Mouse (Mus musculus): ENCODE data around the gene Jazf1. TPM values are rescaled to one million over a fixed set of nuclear protein-coding genes. Genes with fewer than 3 reads are reported as not detected.

The Jazf1 gene
- polyA plus RNA-seq, 1 experiment from 2014 or later = 3.4 TPM

GRCm38 (mm10) chr6:52844741-52845140, 223.7 kb downstream of the Jazf1 start:
- Histone ChIP-seq H3K27ac (replicated peaks) (no peak overlapping the region), H3K27me3 (ENCODE audit: low read depth, poor library complexity, severe bottlenecking) (no peaks in the 10 kb centered on the region), H3K4me1 (peaks cover 11% of the 10 kb centered on the region), H3K36me3 (no peaks in the 10 kb centered on the region), H3K4me3 (no peak overlapping the region), H3K9me3 (replicated peaks) (no peaks in the 10 kb centered on the region)
- WGBS = 87% methylated on average over 3 of the region's 3 CpGs
- no peak for DNase-seq (ENCODE audit: low spot score)

DNA sequence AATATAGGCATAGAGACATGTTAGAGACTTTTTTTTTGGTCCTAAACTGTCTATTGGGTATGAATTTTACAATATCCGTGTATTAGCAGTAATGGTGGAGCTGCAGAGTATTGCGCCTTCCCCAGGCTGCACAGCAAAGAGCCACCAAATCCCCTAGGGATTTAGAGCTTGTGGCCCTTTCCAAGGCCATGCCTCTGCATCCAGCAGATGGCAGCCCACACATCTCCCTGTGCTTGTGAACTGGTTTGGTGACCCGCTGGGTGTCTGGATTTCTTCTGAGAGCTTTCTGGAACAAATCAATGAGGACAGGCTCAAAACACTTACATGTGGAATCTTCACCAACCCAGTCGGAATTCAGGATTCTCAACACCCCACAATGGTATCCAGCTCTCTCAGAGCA, 225.4 kb downstream of the Jazf1 start:
- H3K4me3 ChIP-seq = no peak overlapping the region
- no peak for DNase-seq (ENCODE audit: low spot score)
- H3K4me1 ChIP-seq = peaks cover 19% of the 10 kb centered on the region
- 50% methylated on average over 4 of the region's 4 CpGs for WGBS
- H3K9me3 ChIP-seq (replicated peaks) = no peaks in the 10 kb centered on the region
- H3K36me3 ChIP-seq = no peaks in the 10 kb centered on the region
- H3K27me3 ChIP-seq (ENCODE audit: low read depth, poor library complexity, severe bottlenecking) = no peaks in the 10 kb centered on the region
- no peak overlapping the region for H3K27ac ChIP-seq (replicated peaks)

GRCm38 (mm10) chr6:52842598-52842997, 225.8 kb downstream of the Jazf1 start:
- WGBS = 79% methylated on average over 6 of the region's 6 CpGs
- H3K27me3 ChIP-seq (ENCODE audit: low read depth, poor library complexity, severe bottlenecking) = no peaks in the 10 kb centered on the region
- H3K36me3 ChIP-seq = no peaks in the 10 kb centered on the region
- H3K9me3 ChIP-seq (replicated peaks) = no peaks in the 10 kb centered on the region
- peaks cover 22% of the 10 kb centered on the region for H3K4me1 ChIP-seq
- DNase-seq (ENCODE audit: low spot score) = no peak
- H3K4me3 ChIP-seq = no peak overlapping the region
- no peak overlapping the region for H3K27ac ChIP-seq (replicated peaks)

GRCm38 (mm10) chr6:52841611-52842010, 226.8 kb downstream of the Jazf1 start:
- no peak overlapping the region for H3K4me3 ChIP-seq
- H3K27ac ChIP-seq (replicated peaks) = no peak overlapping the region
- no peaks in the 10 kb centered on the region for H3K9me3 ChIP-seq (replicated peaks)
- 85% methylated on average over 2 of the region's 2 CpGs for WGBS
- no peaks in the 10 kb centered on the region for H3K36me3 ChIP-seq
- no peak for DNase-seq (ENCODE audit: low spot score)
- H3K27me3 ChIP-seq (ENCODE audit: low read depth, poor library complexity, severe bottlenecking) = no peaks in the 10 kb centered on the region
- peaks cover 22% of the 10 kb centered on the region for H3K4me1 ChIP-seq

GRCm38 (mm10) chr6:52840589-52841044, 227.8 kb downstream of the Jazf1 start:
- 0 out of 2 replicates have a peak overlapping the region, but pooled peaks have one; percentile 15 for H3K27ac ChIP-seq (replicated peaks)
- WGBS = 27% methylated on average over 9 of the region's 9 CpGs
- DNase-seq (ENCODE audit: low spot score) = no peak

DNA sequence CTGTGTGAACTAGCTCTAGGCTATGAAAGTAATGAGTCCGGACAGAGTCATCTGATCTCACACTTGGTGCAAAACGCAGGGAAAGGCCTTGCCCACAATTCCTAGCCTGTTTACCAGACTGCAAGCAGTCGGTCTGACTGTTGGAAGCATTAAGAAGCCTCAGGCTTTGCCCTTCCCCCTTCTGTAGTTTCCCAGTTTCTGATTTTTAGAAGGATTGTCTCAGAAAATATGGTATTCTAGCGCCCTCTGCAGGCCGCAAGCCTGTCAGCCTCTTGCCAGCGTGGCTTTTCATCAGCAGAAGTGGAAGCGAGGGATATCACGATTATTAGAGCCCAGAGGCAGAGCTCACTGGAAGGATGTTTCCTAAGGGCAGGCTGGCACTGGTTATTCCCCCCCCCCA, 229.7 kb downstream of the Jazf1 start:
- Histone ChIP-seq H3K27ac (replicated peaks) (no peak overlapping the region), H3K4me3 (no peak overlapping the region), H3K9me3 (replicated peaks) (no peaks in the 10 kb centered on the region), H3K36me3 (no peaks in the 10 kb centered on the region), H3K27me3 (ENCODE audit: low read depth, poor library complexity, severe bottlenecking) (no peaks in the 10 kb centered on the region), H3K4me1 (peaks cover 22% of the 10 kb centered on the region)
- DNase-seq (ENCODE audit: low spot score) = peak; percentile 82
- 6% methylated on average over 8 of the region's 8 CpGs for WGBS

More at GRCm38 (mm10) chr6:52840589-52841044, 227.8 kb downstream of the Jazf1 start:
- H3K9me3 ChIP-seq (replicated peaks) = no peaks in the 10 kb centered on the region
- H3K27me3 ChIP-seq (ENCODE audit: low read depth, poor library complexity, severe bottlenecking) = no peaks in the 10 kb centered on the region
- H3K4me3 ChIP-seq = no peak overlapping the region
- no peaks in the 10 kb centered on the region for H3K36me3 ChIP-seq
- H3K4me1 ChIP-seq = peaks cover 22% of the 10 kb centered on the region

- no peaks in the 10 kb centered on the region for H3K27me3 ChIP-seq (ENCODE audit: low read depth, poor library complexity, severe bottlenecking)
- H3K4me1 ChIP-seq = peaks cover 22% of the 10 kb centered on the region
- H3K27ac ChIP-seq (replicated peaks) = no peak overlapping the region
- H3K9me3 ChIP-seq (replicated peaks) = no peaks in the 10 kb centered on the region
- 80% methylated on average over 4 of the region's 4 CpGs for WGBS
- H3K36me3 ChIP-seq = no peaks in the 10 kb centered on the region
- no peak overlapping the region for H3K4me3 ChIP-seq
- DNase-seq (ENCODE audit: low spot score) = no peak
Measured at GRCm38 (mm10) chr6:52837792-52838191, 230.6 kb downstream of the Jazf1 start.

GRCm38 (mm10) chr6:52836201-52836950, 232.1 kb downstream of the Jazf1 start:
- no peak for DNase-seq (ENCODE audit: low spot score)
- 88% methylated on average over 15 of the region's 15 CpGs for WGBS
- Histone ChIP-seq H3K9me3 (replicated peaks) (no peaks in the 10 kb centered on the region), H3K27ac (replicated peaks) (no peak overlapping the region), H3K36me3 (no peaks in the 10 kb centered on the region), H3K27me3 (ENCODE audit: low read depth, poor library complexity, severe bottlenecking) (no peaks in the 10 kb centered on the region), H3K4me1 (peaks cover 22% of the 10 kb centered on the region), H3K4me3 (no peak overlapping the region)

DNA sequence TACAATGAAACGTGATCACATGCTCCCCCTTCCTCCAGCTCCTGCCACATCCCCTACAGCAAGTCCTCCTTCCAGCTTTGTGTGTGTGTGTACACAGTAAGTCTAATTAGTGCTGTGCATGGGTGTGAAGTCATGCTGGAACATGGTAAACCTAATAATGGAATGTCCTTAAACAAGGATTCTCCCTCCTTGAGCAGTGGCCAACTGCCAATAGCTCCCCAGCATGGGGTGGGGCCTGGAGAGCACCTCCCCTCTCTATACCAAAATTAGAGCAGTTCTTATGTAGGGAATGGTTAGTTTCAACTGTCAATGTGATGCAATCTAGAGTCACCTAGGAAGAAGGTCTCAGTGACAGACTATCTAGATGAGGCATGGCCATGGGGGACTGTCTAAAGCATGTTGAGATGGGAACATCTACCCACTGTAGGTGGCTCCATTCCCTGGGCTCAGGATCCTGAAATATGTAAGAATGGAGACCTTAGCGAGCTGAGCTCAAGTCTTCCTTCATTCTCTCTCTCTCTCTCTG, 240.6 kb downstream of the Jazf1 start:
- H3K27ac ChIP-seq (replicated peaks) = no peak overlapping the region
- no peak overlapping the region for H3K4me3 ChIP-seq
- H3K4me1 ChIP-seq = peaks cover 34% of the 10 kb centered on the region
- no peaks in the 10 kb centered on the region for H3K36me3 ChIP-seq
- H3K27me3 ChIP-seq (ENCODE audit: low read depth, poor library complexity, severe bottlenecking) = peaks cover 3% of the 10 kb centered on the region; the same call in 1 of the 2 replicates
- no peak for DNase-seq (ENCODE audit: low spot score)
- no peaks in the 10 kb centered on the region for H3K9me3 ChIP-seq (replicated peaks)
- 86% methylated on average over 2 of the region's 2 CpGs for WGBS

DNA sequence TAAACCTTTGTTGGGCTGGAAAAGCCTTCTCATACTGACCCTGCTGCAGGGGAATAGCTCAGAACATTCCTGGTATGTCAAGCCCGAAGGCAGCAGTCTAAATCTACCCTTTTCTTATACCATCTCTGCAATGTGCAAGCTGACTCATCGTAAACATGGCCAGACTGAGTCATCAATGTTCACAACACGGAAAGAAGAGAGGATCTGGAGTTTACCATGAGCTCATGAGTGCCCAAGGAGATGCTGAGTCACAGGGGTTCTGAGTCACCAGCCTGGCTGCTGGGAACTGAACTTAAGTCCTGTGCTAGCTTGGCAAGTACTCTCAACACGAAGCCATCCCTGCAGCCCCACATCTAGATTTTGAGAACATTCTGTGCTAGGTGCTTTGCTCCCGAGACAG, 242.9 kb downstream of the Jazf1 start:
- no peaks in the 10 kb centered on the region for H3K36me3 ChIP-seq

DNA sequence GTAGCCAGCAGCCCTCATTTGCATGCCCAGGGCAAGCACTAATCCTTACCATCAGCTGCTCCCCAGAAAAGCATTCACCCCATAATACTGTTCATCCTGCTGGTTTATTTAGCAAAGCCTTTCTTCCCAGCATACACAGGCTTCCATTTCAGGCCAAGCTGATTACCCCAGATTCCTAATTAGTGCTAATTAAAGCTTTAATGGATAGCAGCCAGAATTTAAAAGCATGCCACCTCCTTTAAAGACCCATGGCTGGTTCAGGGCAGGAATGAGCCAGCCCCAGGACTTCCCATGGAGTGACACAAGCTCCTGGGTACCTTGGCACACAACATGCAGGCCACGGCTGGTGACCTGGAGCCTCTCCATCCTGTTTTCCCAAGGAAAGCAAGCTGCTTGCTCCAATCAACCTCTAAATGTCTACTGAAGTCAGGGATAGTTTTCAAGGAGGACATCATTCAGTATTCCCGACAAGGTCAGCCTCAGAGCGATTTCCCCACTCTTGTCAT, 243.4 kb downstream of the Jazf1 start:
- WGBS = 74% methylated on average over 3 of the region's 3 CpGs
- no peak for DNase-seq (ENCODE audit: low spot score)
- H3K27me3 ChIP-seq (ENCODE audit: low read depth, poor library complexity, severe bottlenecking) = peaks cover 3% of the 10 kb centered on the region; the same call in 1 of the 2 replicates
- peaks cover 46% of the 10 kb centered on the region for H3K4me1 ChIP-seq
- no peaks in the 10 kb centered on the region for H3K36me3 ChIP-seq
- no peaks in the 10 kb centered on the region for H3K9me3 ChIP-seq (replicated peaks)
- H3K4me3 ChIP-seq = no peak overlapping the region
- H3K27ac ChIP-seq (replicated peaks) = no peak overlapping the region

More for the DNA sequence above, 242.9 kb downstream of the Jazf1 start:
- 85% methylated on average over 5 of the region's 5 CpGs for WGBS
- H3K9me3 ChIP-seq (replicated peaks) = no peaks in the 10 kb centered on the region
- peaks cover 3% of the 10 kb centered on the region; the same call in 1 of the 2 replicates for H3K27me3 ChIP-seq (ENCODE audit: low read depth, poor library complexity, severe bottlenecking)
- H3K4me3 ChIP-seq = no peak overlapping the region
- DNase-seq (ENCODE audit: low spot score) = no peak
- no peak overlapping the region for H3K27ac ChIP-seq (replicated peaks)
- peaks cover 45% of the 10 kb centered on the region for H3K4me1 ChIP-seq

GRCm38 (mm10) chr6:52823064-52823463, 245.4 kb downstream of the Jazf1 start:
- WGBS = 28% methylated on average over 7 of the region's 7 CpGs
- Histone ChIP-seq H3K27me3 (ENCODE audit: low read depth, poor library complexity, severe bottlenecking) (peaks cover 3% of the 10 kb centered on the region; the same call in 1 of the 2 replicates), H3K9me3 (replicated peaks) (no peaks in the 10 kb centered on the region), H3K27ac (replicated peaks) (no peak overlapping the region), H3K4me3 (no peak overlapping the region), H3K4me1 (peaks cover 53% of the 10 kb centered on the region), H3K36me3 (no peaks in the 10 kb centered on the region)
- no peak for DNase-seq (ENCODE audit: low spot score)

- Histone ChIP-seq H3K27me3 (ENCODE audit: low read depth, poor library complexity, severe bottlenecking) (peaks cover 3% of the 10 kb centered on the region; the same call in 1 of the 2 replicates), H3K36me3 (no peaks in the 10 kb centered on the region), H3K4me3 (no peak overlapping the region), H3K4me1 (peaks cover 53% of the 10 kb centered on the region), H3K9me3 (replicated peaks) (no peaks in the 10 kb centered on the region), H3K27ac (replicated peaks) (no peak overlapping the region)
- WGBS = 82% methylated on average over 2 of the region's 2 CpGs
- DNase-seq (ENCODE audit: low spot score) = no peak
Measured at GRCm38 (mm10) chr6:52822625-52823024, 245.8 kb downstream of the Jazf1 start.

All from midbrain, embryonic 10.5 days (tissue).